Mouse (Mus musculus): ENCODE measurements at regions not wholly inside any gene's neighbourhood (a gene's known extent, or its start where the extent isn't known, plus 50 kb on each side); places are given as distances from the start of the nearest gene placed in this dataset.

DNA sequence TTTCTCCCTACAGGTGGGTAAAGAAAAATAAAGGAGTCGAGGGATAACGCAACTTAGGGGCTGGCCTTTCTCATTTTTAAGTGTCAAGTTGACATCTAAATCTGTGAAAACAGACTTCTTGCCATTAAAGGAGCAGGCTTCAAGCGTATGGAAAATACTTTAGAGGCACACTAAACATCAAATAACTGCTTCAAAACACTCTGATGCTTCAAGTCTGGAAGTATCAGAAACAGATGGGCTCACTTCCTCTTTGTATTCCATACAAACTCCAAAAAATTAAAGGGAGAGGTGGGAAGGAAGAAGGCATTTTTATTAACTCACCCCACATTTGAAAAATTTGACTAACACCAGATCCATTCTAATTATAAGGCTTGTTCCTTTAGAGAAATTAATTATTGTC lies 248.0 kb upstream of the Nfe2l3 start:
- intact Hi-C loops (cut with DNase I), result loop anchor here (5.0 kb wide), 3 partner anchors 823 to 1043 kb away; no protein-coding TSS in a partner anchor
- no peak for DNase-seq

- no peak for DNase-seq
- intact Hi-C loops (cut with DNase I), result no loop called here
These were observed 247.3 kb upstream of the Nfe2l3 start for GRCm38 (mm10) chr6:51185201-51185600.

DNA sequence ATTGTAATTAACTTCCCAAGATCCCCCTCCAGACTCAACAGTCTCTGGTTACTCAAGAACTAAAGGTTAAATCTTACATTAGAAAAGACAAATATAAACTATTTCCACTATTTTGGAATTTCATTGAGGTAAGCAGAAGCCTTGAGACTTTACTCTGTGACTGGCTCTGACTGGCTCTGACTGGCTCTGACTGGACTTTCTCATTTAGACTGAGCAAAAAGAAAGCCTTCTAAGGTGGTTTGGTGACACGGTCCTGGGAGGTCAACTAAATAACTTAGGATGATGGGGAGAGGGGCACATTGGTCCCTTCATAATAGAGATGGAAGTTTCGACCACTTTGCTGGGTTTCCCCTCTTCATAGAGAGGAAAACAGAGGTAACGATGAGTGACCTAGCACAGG lies 243.3 kb upstream of the Nfe2l3 start:
- intact Hi-C loops (cut with DNase I), result no loop called here
- DNase-seq, result no peak

- intact Hi-C loops (cut with DNase I), result no loop called here
- no peak for DNase-seq
These were observed 239.6 kb upstream of the Nfe2l3 start for GRCm38 (mm10) chr6:51192826-51193225.

DNA sequence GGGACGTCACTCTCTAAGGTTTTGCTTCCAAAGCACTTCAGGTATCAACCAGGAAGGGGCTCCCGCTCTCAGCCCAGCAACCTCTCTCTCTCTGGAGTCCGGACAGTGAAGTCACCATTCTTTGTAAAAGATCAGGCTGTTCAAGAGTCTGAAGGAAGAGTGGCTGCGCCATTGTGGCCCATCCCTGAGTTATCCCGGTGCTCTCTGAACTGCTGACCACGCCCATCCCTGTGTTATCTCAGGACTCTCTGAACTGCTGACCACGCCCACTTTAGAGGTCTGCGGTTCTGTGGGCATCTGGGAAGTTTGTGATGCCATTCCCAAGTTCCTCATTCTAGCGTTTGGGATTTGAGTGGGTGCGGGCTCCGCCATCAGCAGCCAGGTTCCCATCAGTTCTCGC lies 239.1 kb upstream of the Nfe2l3 start:
- no peak for DNase-seq
- intact Hi-C loops (cut with DNase I), result no loop called here

DNA sequence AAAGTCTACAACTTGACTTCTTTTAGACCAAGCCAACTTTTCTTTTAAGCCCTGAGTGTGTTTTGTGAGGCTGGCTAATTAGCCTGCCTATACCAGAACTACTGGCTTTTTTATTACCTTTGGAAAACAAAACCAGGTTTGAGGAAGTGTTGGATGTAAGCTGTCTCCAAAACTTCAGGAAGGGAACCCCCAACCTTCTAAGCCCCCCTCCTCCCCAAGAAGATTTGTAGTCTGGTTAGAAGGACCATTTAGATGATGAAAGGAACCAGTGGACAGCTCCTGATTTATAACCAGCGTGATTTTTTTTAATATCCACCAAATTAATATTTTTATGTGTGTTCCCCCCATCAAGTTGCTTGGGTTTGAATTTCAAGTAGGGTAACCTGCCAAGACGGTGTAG lies 236.1 kb upstream of the Nfe2l3 start:
- DNase-seq, result no peak
- intact Hi-C loops (cut with DNase I), result no loop called here

DNA sequence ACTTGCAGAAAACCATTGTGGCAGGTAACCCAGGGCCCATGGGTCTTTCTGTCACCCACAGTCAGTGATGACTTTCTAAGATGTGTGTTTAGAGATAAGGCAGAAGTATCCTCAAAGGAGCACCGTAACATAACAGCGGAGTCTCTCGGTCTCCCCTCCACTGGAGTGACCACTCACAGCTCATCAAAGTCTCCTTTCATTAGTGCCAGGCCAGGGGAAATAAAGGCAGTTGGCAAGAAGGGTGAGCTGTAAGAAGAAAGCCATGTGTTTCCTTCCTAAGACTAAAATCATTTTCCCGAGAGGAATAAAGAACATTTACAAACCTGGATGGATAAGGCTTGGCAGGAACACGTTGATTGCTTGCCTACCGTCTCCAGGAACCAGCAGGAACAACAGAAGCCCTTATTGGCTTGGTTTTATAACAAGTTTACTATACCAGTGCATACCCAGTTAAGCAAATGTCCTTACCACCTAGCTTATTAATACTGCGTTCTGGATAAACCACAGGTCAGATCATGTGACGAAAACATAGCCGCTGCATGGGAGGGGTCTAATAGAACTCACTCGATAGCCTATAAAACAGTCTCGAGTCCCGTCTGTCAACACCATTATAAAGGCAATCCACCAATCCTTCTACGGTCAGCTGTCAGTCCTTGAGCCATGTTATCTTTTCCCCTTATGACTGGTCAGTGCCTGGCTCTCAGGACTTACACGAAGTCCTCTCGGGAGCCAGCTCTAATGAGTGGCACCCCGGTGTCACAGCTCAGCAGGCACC lies 235.3 kb upstream of the Nfe2l3 start:
- no peak for DNase-seq
- intact Hi-C loops (cut with DNase I), result no loop called here

DNA sequence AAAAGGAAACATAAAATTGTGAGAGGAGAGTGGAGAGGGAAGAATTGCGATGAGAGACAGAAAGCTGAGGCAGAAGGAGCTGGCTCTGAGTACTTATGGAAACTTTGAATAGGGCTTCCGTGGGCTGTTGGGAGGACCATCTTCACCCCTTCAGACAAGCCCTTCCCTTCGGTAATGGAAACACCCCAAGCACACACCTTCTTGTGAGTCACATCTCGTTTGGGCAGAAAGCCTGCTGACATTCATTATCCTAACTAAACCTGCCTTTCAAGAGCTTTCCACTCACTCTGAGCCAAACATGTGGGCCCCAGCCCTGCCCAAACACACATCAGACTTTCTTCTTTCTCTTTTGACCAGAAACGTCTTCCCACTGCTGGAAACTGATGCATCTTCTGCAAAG lies 232.3 kb upstream of the Nfe2l3 start:
- DNase-seq, result no peak
- intact Hi-C loops (cut with DNase I), result no loop called here

GRCm38 (mm10) chr6:51200837-51201236 lies 231.6 kb upstream of the Nfe2l3 start:
- no peak for DNase-seq
- intact Hi-C loops (cut with DNase I), result no loop called here

DNA sequence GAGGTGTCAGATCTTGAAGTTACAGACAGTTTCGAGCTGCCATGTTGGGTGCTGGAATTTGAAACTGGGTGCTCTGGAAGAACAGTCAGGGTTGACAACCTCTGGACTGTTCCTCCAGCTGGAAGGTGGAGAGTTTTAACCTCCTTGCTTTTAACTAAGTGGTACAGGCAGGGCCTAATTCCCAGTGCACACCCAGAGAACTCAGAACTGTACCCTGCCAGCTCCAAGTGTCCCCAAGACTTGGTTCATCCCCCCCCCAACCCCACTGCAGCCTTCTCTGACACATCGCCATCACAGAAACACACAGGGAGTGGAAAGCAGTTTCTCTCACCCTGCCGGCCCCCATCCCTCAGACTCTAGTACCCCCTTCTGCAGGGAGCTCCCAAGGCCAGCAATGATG lies 228.2 kb upstream of the Nfe2l3 start:
- intact Hi-C loops (cut with DNase I), result no loop called here
- DNase-seq, result no peak

DNA sequence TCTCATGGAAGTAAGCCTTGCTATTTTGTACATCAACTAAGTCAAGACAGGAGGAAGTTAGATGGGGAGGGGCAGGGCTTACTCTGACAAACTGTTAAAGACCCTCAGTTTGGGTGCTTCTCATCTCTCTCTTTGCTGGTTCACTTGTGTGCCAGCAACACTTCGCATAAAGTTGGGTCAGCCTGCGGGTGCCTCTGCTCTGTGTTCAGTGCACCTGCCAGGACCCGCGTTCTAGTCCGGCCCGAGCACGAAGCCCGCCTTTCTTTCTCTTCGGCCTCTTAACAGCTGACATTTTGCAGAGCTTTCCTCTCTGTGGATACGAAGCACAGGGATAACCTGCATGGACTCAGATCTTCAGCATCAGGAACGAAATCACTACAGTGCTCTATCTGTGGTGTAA lies 227.1 kb upstream of the Nfe2l3 start:
- intact Hi-C loops (cut with DNase I), result no loop called here
- no peak for DNase-seq

- peak; percentile 62 to 75 for DNase-seq
- intact Hi-C loops (cut with DNase I), result no loop called here
These were observed 225.6 kb upstream of the Nfe2l3 start for GRCm38 (mm10) chr6:51206712-51207505.

DNA sequence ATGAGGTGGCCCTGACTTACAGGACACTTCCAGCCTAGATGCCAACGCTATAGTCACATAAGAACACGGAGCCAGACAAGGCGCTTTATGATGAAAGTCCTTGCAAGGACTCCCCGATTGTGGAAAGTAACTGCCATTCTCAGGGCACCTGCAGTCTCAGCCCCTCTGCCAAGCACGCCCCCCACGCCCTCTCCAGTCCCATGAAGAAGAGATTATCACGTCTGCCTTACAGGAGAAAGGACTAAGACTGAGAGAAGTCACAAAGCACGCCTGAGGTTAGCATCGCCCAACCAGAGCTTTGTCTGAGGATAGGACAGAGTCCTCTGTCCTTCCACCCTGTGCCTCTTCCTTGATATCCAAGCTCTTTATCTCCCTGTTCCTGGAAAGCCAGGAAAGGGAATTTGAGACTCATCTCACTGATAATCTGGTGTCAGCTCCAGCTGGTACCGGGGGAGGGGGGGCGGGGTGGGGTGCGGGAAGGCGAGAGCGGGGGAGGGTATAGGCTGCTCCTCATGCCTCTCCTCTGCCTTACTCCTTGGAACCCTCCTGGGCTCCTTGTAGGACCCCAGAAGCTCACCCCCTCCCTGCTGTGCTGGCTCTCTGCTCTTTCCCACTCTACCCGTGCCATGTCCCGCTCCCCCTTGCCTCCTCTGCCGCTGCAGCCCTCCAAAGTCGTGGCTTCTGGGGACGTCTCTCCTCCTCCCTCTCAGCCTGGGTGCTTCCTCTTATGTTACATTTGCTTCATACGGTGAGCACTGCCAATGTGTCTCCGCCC lies 224.7 kb upstream of the Nfe2l3 start:
- DNase-seq, result no peak
- intact Hi-C loops (cut with DNase I), result loop anchor here (2.0 kb wide), 1 partner anchor 651 kb away; no protein-coding TSS in a partner anchor

- intact Hi-C loops (cut with DNase I), result loop anchor here (1.0 to 2.0 kb wide), 2 partner anchors 153 to 650 kb away; no protein-coding TSS in a partner anchor
- peak; percentile 50 to 70 for DNase-seq
These were observed 223.6 kb upstream of the Nfe2l3 start for GRCm38 (mm10) chr6:51208660-51209396.

DNA sequence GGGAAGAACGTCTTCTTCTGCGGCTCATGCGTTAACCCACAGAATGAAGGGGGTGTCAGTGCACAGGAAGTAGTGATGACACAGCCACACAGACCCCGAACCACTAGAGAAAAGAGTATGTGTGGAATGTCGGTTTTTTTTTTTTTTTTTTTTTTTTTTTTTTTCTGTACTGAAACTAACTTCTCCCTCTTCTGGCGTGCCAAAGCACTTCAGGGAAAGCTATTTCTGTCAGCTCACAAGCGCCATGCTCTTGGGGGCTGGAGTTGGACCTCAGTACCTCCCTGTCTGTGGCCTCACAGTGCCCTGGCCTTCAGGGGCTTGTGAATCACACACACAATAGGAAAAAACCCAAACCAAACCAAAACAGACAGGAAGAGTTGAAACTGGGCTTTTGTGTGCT lies 221.1 kb upstream of the Nfe2l3 start:
- intact Hi-C loops (cut with DNase I), result loop anchor here (5.0 kb wide), 1 partner anchor 171 kb away; no protein-coding TSS in a partner anchor
- DNase-seq, result peak in 1 of 2 experiments; percentile 42

DNA sequence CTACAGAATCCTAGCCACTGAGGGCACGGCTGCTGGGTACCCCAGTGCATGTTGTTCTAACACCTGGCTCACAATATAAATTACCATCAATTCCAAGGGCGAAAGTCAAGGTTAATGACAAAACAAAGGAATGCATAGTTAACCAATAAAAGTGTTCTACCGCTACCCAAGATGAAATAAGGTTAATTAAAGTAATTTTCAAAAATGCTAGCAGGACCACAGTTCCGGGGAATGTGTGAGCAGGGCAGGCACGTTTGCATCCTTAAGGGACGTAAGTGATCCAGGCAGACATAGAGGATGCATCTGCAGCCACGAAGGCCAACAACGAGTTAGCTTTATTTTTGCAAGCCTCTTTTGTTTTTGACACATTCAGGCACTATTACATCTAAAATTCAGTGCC lies 220.3 kb upstream of the Nfe2l3 start:
- intact Hi-C loops (cut with DNase I), result loop anchor here (5.0 kb wide), 1 partner anchor 170 kb away; no protein-coding TSS in a partner anchor
- DNase-seq, result no peak

GRCm38 (mm10) chr6:51215371-51215770 lies 217.1 kb upstream of the Nfe2l3 start:
- DNase-seq, result no peak
- intact Hi-C loops (cut with DNase I), result loop anchor here (5.0 kb wide), 1 partner anchor 52 kb away; no protein-coding TSS in a partner anchor

GRCm38 (mm10) chr6:51216472-51216871 lies 216.0 kb upstream of the Nfe2l3 start:
- intact Hi-C loops (cut with DNase I), result loop anchor here (5.0 kb wide), 1 partner anchor 51 kb away; no protein-coding TSS in a partner anchor
- peak; percentile 85 to 90 for DNase-seq

DNA sequence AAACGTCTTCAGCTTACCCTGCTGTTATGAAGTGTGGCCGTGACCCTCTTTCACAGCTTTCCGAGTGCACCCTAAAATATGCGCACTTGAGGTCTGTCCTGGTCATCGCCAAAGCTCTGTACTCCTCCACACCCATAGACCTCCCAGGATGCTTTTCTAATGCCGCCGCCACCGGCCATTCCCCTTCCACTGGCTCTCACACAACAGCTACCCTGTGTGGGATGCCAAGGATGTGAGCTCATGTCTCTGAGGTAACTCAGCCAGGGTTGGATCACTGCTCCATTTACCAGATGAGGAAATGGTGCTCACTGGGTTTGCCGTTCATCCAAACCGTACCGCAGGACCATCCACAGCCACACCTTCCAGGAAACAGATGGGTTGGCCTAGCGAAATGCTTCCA lies 212.8 kb upstream of the Nfe2l3 start:
- intact Hi-C loops (cut with DNase I), result loop anchor here (5.0 kb wide), 1 partner anchor 48 kb away; no protein-coding TSS in a partner anchor
- DNase-seq, result no peak

DNA sequence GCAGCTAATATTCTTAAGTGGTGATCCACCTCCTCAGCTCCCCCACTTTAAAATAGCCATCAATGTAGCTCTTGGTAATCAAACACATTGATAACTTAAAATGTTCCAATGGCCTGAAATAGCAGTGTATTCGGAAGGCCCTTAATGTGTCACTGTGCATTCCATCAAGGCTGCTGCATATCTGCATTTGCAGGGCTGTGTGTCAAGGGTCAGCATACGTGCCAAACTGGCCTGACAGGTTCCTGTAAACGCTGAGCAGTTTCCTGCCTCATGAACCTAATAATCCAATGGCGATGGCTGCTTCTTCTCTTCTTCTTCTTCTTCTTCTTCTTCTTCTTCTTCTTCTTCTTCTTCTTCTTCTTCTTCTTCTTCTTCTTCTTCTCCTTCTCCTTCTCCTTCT lies 211.7 kb upstream of the Nfe2l3 start:
- DNase-seq, result no peak

More for the DNA sequence above, 211.7 kb upstream of the Nfe2l3 start:
- intact Hi-C loops (cut with DNase I), result no loop called here

All from heart, postnatal 14 days (tissue).